25 mouse cellular contexts compared by ENCODE assay signal in genomic region chr8:91188152-91188551, GRCm38 (mm10).
"Had no signal": no experiment of that assay in that cellular context is flagged by ENCODE, and none has a peak within 500 bp of the region (broad histone marks: within the 10 kb centered on the region; RNA-seq: fewer than 3 reads in every experiment).

No protein-coding gene starts in this region.

- ATAC-seq: hindbrain, embryonic 16.5 days; inflammation-experienced regulatory T-cells, adult 6 months; intestine, embryonic 15.5 days; intestine, postnatal 0 days had no signal

- H3K9me3 ChIP-seq: intestine, embryonic 15.5 days; limb, embryonic 10.5 days; limb, embryonic 12.5 days had no signal

- H3K4me3 ChIP-seq: gastrocnemius, adult 2 months; heart, adult 2 months; heart, embryonic 12.5 days; hindbrain, embryonic 10.5 days; hindbrain, embryonic 12.5 days; intestine, embryonic 15.5 days; layer of hippocampus, adult 2 months; left cerebral cortex, adult 2 months; limb, embryonic 10.5 days; limb, embryonic 12.5 days had no signal

- H3K27ac ChIP-seq: gastrocnemius, adult 2 months; heart, adult 2 months; hindbrain, embryonic 10.5 days; hindbrain, embryonic 12.5 days; hindbrain, embryonic 14.5 days; intestine, embryonic 15.5 days; layer of hippocampus, adult 2 months; left cerebral cortex, adult 2 months; limb, embryonic 10.5 days; limb, embryonic 12.5 days had no signal

- H3K36me3 ChIP-seq: heart, embryonic 12.5 days; hindbrain, embryonic 10.5 days; hindbrain, embryonic 12.5 days; intestine, embryonic 15.5 days; limb, embryonic 10.5 days; limb, embryonic 12.5 days had no signal

- H3K4me2 ChIP-seq: heart, embryonic 12.5 days; hindbrain, embryonic 12.5 days; hindbrain, embryonic 14.5 days; intestine, embryonic 15.5 days; limb, embryonic 12.5 days; liver, embryonic 11.5 days had no signal

- H3K9ac ChIP-seq: heart, embryonic 12.5 days; hindbrain, embryonic 12.5 days; hindbrain, embryonic 14.5 days; intestine, embryonic 15.5 days; limb, embryonic 12.5 days had no signal

- DNase-seq: gastrocnemius, adult 2 months; gastrocnemius, postnatal 10 days; gastrocnemius, postnatal 25 days; heart, adult 2 months; heart, postnatal 10 days; heart, postnatal 4 days; kidney, adult 18-20 months; kidney, adult 8-10 months; kidney, postnatal 10 days; kidney, postnatal 25 days; kidney, postnatal 4 days; liver had no signal
